Mouse (Mus musculus): Measurements from ENCODE around the gene Wwox. TPM values are rescaled to one million over a fixed set of nuclear protein-coding genes. Genes with fewer than 3 reads are reported as not detected.

The Wwox gene
- polyA plus RNA-seq, 1 experiment from 2014 or later = 12.9 TPM

DNA sequence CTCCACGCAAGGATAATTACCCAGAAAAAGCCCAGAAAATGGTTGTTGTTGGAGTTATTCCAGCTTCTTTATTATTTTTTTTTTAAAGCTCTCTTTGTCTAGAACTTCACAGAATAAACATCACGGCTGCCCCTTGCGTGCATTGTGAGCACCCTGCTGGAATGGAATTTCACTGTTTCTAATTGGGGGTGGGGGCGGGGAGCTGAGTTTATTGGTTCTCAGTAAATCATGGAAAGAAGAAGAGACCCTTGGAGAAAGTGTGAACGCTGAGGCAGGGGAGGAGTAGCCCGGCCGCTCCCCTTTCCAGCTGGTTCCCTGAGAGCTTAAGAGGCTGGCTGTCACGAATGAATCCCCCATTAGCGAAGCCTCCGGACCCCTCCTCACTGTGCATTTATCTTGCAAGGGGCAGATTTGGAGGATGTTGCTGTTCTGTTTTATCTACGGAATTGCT is 436.7 kb downstream of the Wwox start:
- Histone ChIP-seq H3K36me3 (ENCODE audit: control insufficient read depth, insufficient read depth, low read length) (no peaks in the 10 kb centered on the region), H3K4me1 (ENCODE audit: control insufficient read depth, insufficient read depth, low read length) (peaks cover 11% of the 10 kb centered on the region; the same call in 1 of the 2 replicates), H3K4me2 (ENCODE audit: low read length) (0 out of 2 replicates have a peak overlapping the region, but pooled peaks have one; percentile 22), H3K27ac (replicated peaks; ENCODE audit: low read depth, low read length) (no peak overlapping the region), H3K9ac (replicated peaks; ENCODE audit: low read length) (no peak overlapping the region), H3K27me3 (ENCODE audit: control insufficient read depth, insufficient read depth, low read length) (no peaks in the 10 kb centered on the region), H3K9me3 (ENCODE audit: control insufficient read depth, low read length) (no peaks in the 10 kb centered on the region), H3K4me3 (replicated peaks; ENCODE audit: low read depth, low read length) (no peak overlapping the region)
- ATAC-seq (ENCODE audit: low FRiP score, low TSS enrichment) (no peak), DNase-seq (peak; percentile 63)
- WGBS = 7% methylated on average over 11 of the region's 11 CpGs

- no peak overlapping the region for H3K27ac ChIP-seq (replicated peaks; ENCODE audit: low read depth, low read length)
- no peak overlapping the region for H3K4me3 ChIP-seq (replicated peaks; ENCODE audit: low read depth, low read length)
- H3K27me3 ChIP-seq (ENCODE audit: control insufficient read depth, insufficient read depth, low read length) = no peaks in the 10 kb centered on the region
- H3K9ac ChIP-seq (replicated peaks; ENCODE audit: low read length) = no peak overlapping the region
- WGBS = 38% methylated on average over 9 of the region's 9 CpGs
- H3K4me2 ChIP-seq (ENCODE audit: low read length) = 0 out of 2 replicates have a peak overlapping the region, but pooled peaks have one; percentile 22
- no peaks in the 10 kb centered on the region for H3K36me3 ChIP-seq (ENCODE audit: control insufficient read depth, insufficient read depth, low read length)
- peaks cover 11% of the 10 kb centered on the region; the same call in 1 of the 2 replicates for H3K4me1 ChIP-seq (ENCODE audit: control insufficient read depth, insufficient read depth, low read length)
- no peaks in the 10 kb centered on the region for H3K9me3 ChIP-seq (ENCODE audit: control insufficient read depth, low read length)
- DNase-seq = no peak
- ATAC-seq (ENCODE audit: low FRiP score, low TSS enrichment) = no peak
Measured at GRCm38 (mm10) chr8:114876696-114877206, 437.3 kb downstream of the Wwox start.

GRCm38 (mm10) chr8:114877234-114877633 is 437.8 kb downstream of the Wwox start:
- no peak overlapping the region for H3K4me3 ChIP-seq (replicated peaks; ENCODE audit: low read depth, low read length)
- H3K27me3 ChIP-seq (ENCODE audit: control insufficient read depth, insufficient read depth, low read length) = no peaks in the 10 kb centered on the region
- peaks cover 11% of the 10 kb centered on the region; the same call in 1 of the 2 replicates for H3K4me1 ChIP-seq (ENCODE audit: control insufficient read depth, insufficient read depth, low read length)
- no peak for ATAC-seq (ENCODE audit: low FRiP score, low TSS enrichment)
- H3K9me3 ChIP-seq (ENCODE audit: control insufficient read depth, low read length) = no peaks in the 10 kb centered on the region
- H3K27ac ChIP-seq (replicated peaks; ENCODE audit: low read depth, low read length) = no peak overlapping the region
- H3K4me2 ChIP-seq (ENCODE audit: low read length) = no peak overlapping the region
- no peak overlapping the region for H3K9ac ChIP-seq (replicated peaks; ENCODE audit: low read length)
- DNase-seq = no peak
- no peaks in the 10 kb centered on the region for H3K36me3 ChIP-seq (ENCODE audit: control insufficient read depth, insufficient read depth, low read length)
- 75% methylated on average over 10 of the region's 10 CpGs for whole genome bisulfite sequencing

DNA sequence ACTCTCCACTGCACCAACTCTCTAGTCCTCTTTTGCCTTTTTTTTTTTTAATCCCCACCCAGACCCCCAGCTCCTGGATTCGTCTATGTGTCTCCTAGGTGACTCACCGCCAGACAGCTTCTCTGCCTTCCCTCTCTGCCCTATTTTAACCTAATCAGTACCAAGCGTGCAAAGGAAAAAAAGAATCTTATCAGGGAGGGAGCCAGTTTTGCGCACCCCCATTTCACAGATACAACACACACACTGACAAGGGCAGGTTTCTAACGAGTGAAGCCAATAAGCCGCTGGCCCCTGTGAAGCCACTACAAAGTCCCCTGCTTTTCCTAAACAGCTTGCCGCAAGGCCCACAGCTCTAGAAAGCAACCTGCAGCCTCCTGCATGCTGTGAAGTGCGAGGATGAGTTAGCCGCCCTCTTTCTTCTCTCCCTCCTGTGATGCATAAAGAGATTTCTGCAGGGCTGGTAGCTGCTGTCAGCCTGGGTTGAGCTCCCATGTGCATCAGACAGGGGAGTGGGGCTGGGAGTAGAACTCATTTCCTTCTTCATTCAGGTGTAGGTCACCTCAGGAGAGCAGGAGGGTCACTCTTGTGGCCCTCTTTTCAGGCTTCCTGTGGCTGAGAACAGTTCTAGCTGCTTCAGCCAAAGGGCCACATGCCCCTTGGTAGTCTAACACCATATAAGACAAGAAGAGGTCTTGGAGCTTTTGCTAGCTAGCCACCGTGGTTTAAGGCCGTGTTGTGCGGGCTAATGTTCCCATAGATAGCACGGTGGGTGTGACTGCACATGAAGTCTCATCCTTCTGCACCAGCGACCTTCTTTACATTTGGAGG is 439.2 kb downstream of the Wwox start:
- H3K27me3 ChIP-seq (ENCODE audit: control insufficient read depth, insufficient read depth, low read length) = no peaks in the 10 kb centered on the region
- DNase-seq (no peak), ATAC-seq (ENCODE audit: low FRiP score, low TSS enrichment) (no peak)
- peaks cover 11% of the 10 kb centered on the region; the same call in 1 of the 2 replicates for H3K4me1 ChIP-seq (ENCODE audit: control insufficient read depth, insufficient read depth, low read length)
- H3K27ac ChIP-seq (replicated peaks; ENCODE audit: low read depth, low read length) = no peak overlapping the region
- H3K4me2 ChIP-seq (ENCODE audit: low read length) = no peak overlapping the region
- H3K9me3 ChIP-seq (ENCODE audit: control insufficient read depth, low read length) = no peaks in the 10 kb centered on the region
- no peak overlapping the region for H3K4me3 ChIP-seq (replicated peaks; ENCODE audit: low read depth, low read length)
- H3K9ac ChIP-seq (replicated peaks; ENCODE audit: low read length) = no peak overlapping the region
- WGBS = 59% methylated on average over 14 of the region's 14 CpGs
- no peaks in the 10 kb centered on the region for H3K36me3 ChIP-seq (ENCODE audit: control insufficient read depth, insufficient read depth, low read length)

DNA sequence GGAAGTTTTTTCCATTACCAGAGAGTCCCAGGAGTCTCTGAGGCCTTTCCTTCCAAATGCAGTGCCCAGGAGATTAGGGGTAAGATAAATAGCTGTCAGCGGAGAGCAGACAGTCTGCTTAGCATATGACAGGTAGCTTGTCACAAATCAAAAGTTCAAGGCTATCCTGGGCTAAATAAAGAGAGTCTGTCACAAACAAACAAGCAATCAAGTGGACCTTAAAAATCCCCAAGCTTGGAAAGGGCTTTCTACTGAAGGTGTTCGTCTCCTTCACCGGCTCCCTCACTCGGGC is 439.8 kb downstream of the Wwox start:
- 85% methylated on average over 4 of the region's 4 CpGs for WGBS
- Histone ChIP-seq H3K4me2 (ENCODE audit: low read length) (no peak overlapping the region), H3K27ac (replicated peaks; ENCODE audit: low read depth, low read length) (no peak overlapping the region), H3K27me3 (ENCODE audit: control insufficient read depth, insufficient read depth, low read length) (no peaks in the 10 kb centered on the region), H3K9ac (replicated peaks; ENCODE audit: low read length) (no peak overlapping the region), H3K4me1 (ENCODE audit: control insufficient read depth, insufficient read depth, low read length) (peaks cover 11% of the 10 kb centered on the region; the same call in 1 of the 2 replicates), H3K36me3 (ENCODE audit: control insufficient read depth, insufficient read depth, low read length) (no peaks in the 10 kb centered on the region), H3K4me3 (replicated peaks; ENCODE audit: low read depth, low read length) (no peak overlapping the region), H3K9me3 (ENCODE audit: control insufficient read depth, low read length) (no peaks in the 10 kb centered on the region)
- no peak for DNase-seq
- ATAC-seq (ENCODE audit: low FRiP score, low TSS enrichment) = no peak

DNA sequence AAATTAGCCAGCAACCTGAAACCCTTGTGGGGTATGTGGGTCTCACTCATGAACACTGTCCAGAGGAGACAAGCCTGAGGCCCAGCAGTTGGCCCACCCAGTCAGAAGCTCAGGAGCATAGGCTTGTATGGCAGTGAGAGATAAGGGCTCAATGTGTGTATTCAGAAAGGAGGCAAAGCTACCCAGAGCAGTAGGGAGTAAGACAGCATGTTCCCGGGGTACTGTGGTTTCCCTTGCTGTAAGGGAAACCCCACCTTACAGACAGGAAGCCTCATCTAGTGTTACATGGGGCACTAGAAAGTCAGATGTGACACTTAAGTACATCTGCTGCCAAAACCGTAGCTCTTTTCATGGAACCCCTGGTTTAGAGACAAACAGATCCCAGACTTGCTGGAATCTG is 440.2 kb downstream of the Wwox start:
- no peaks in the 10 kb centered on the region for H3K9me3 ChIP-seq (ENCODE audit: control insufficient read depth, low read length)
- no peak overlapping the region for H3K27ac ChIP-seq (replicated peaks; ENCODE audit: low read depth, low read length)
- no peak for ATAC-seq (ENCODE audit: low FRiP score, low TSS enrichment)
- H3K4me3 ChIP-seq (replicated peaks; ENCODE audit: low read depth, low read length) = no peak overlapping the region
- H3K36me3 ChIP-seq (ENCODE audit: control insufficient read depth, insufficient read depth, low read length) = no peaks in the 10 kb centered on the region
- no peak overlapping the region for H3K9ac ChIP-seq (replicated peaks; ENCODE audit: low read length)
- H3K27me3 ChIP-seq (ENCODE audit: control insufficient read depth, insufficient read depth, low read length) = no peaks in the 10 kb centered on the region
- 85% methylated on average over 2 of the region's 2 CpGs for WGBS
- H3K4me1 ChIP-seq (ENCODE audit: control insufficient read depth, insufficient read depth, low read length) = peaks cover 11% of the 10 kb centered on the region; the same call in 1 of the 2 replicates
- no peak for DNase-seq
- no peak overlapping the region for H3K4me2 ChIP-seq (ENCODE audit: low read length)

DNA sequence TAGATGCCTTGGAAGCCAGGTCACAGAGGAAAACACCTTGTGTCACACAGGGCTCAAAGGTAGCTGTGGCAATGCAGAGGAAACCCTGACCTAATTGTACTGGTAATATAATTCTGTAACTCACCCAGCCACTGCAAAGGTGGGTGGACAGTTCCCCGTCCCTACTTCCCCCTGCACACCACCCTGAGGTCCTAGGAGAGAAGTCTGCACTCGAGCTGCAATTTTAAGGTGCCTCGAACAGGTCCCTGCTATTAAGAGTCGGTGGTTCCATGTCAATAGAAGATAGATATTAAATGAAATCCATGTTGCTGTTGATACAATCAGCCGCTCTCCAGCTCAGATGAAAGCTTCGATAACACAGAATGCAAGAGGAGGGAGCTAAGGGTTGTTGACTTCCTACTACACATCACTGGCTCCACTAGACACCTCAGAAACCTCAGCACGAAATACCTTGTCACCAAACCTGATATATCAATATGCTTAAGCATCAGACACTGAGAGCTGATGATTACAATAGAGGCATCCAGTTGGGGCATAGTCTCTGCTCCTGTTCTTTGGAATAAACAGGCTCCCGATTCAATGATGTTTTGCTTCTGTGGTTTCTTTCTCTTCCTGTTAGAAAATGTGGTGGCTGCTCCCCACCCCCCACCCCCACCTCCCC is 441.1 kb downstream of the Wwox start:
- ATAC-seq (ENCODE audit: low FRiP score, low TSS enrichment) = no peak
- 74% methylated on average over 8 of the region's 8 CpGs for WGBS

GRCm38 (mm10) chr8:114881891-114882401 is 442.5 kb downstream of the Wwox start:
- H3K9ac ChIP-seq (replicated peaks; ENCODE audit: low read length) = no peak overlapping the region
- WGBS = 74% methylated on average over 5 of the region's 5 CpGs
- no peaks in the 10 kb centered on the region for H3K36me3 ChIP-seq (ENCODE audit: control insufficient read depth, insufficient read depth, low read length)
- no peaks in the 10 kb centered on the region for H3K27me3 ChIP-seq (ENCODE audit: control insufficient read depth, insufficient read depth, low read length)
- ATAC-seq (ENCODE audit: low FRiP score, low TSS enrichment) (no peak), DNase-seq (no peak)
- H3K4me1 ChIP-seq (ENCODE audit: control insufficient read depth, insufficient read depth, low read length) = peaks cover 8% of the 10 kb centered on the region
- H3K4me3 ChIP-seq (replicated peaks; ENCODE audit: low read depth, low read length) = no peak overlapping the region
- H3K27ac ChIP-seq (replicated peaks; ENCODE audit: low read depth, low read length) = no peak overlapping the region
- no peak overlapping the region for H3K4me2 ChIP-seq (ENCODE audit: low read length)
- H3K9me3 ChIP-seq (ENCODE audit: control insufficient read depth, low read length) = no peaks in the 10 kb centered on the region

More for the DNA sequence above, 441.1 kb downstream of the Wwox start:
- no peaks in the 10 kb centered on the region for H3K27me3 ChIP-seq (ENCODE audit: control insufficient read depth, insufficient read depth, low read length)
- H3K4me2 ChIP-seq (ENCODE audit: low read length) = no peak overlapping the region
- no peaks in the 10 kb centered on the region for H3K9me3 ChIP-seq (ENCODE audit: control insufficient read depth, low read length)
- no peak overlapping the region for H3K27ac ChIP-seq (replicated peaks; ENCODE audit: low read depth, low read length)
- no peak overlapping the region for H3K9ac ChIP-seq (replicated peaks; ENCODE audit: low read length)
- H3K36me3 ChIP-seq (ENCODE audit: control insufficient read depth, insufficient read depth, low read length) = no peaks in the 10 kb centered on the region
- no peak overlapping the region for H3K4me3 ChIP-seq (replicated peaks; ENCODE audit: low read depth, low read length)
- H3K4me1 ChIP-seq (ENCODE audit: control insufficient read depth, insufficient read depth, low read length) = peaks cover 18% of the 10 kb centered on the region
- DNase-seq = no peak
